Mouse (Mus musculus) liver, embryonic 12.5 days (tissue): ENCODE results near the gene Sp2. TPM values are rescaled to one million over a fixed set of nuclear protein-coding genes. Genes with fewer than 3 reads are reported as not detected.

Experiments used
- ATAC-seq: fragments of 200-750 bp; cut with Nextera tagmentation; 2 replicates; pipeline ENCODE4 v1.8.0; 2017; ENCODE audit warnings: moderate number of reproducible peaks, mild to moderate bottlenecking, moderate library complexity
- H3K27ac ChIP-seq: fragments of 300-500 bp; sonication (generic); 2 replicates; pipeline ENCODE4 v1.5.1; 2016; ENCODE audit warnings: mild to moderate bottlenecking
- H3K27me3 ChIP-seq: fragments of 300-500 bp; sonication (generic); replicated peaks from 2 replicates; pipeline ENCODE4 v1.6.1; 2016; ENCODE audit warnings: mild to moderate bottlenecking, moderate library complexity
- H3K36me3 ChIP-seq: fragments of 300-500 bp; sonication (generic); 2 replicates; pipeline ENCODE4 v1.6.1; 2016; ENCODE audit warnings: mild to moderate bottlenecking, moderate library complexity
- H3K4me1 ChIP-seq: fragments of 300-500 bp; sonication (generic); 2 replicates; pipeline ENCODE4 v1.6.1; 2016
- H3K4me2 ChIP-seq: fragments of 300-500 bp; sonication (generic); 2 replicates; pipeline ENCODE4 v1.6.1; 2016; ENCODE audit warnings: mild to moderate bottlenecking, moderate library complexity
- H3K4me3 ChIP-seq: fragments of 300-500 bp; sonication (generic); 2 replicates; pipeline ENCODE4 v1.5.1; 2016; ENCODE audit warnings: mild to moderate bottlenecking, moderate library complexity
- H3K9ac ChIP-seq: fragments of 300-500 bp; sonication (generic); 2 replicates; pipeline ENCODE4 v1.6.1; 2016; ENCODE audit warnings: mild to moderate bottlenecking, moderate library complexity
- H3K9me3 ChIP-seq: fragments of 300-500 bp; sonication (generic); replicated peaks from 2 replicates; pipeline ENCODE4 v1.6.1; 2016; ENCODE audit warnings: mild to moderate bottlenecking, moderate library complexity
- WGBS: fragments of 180-500 bp; shearing (Covaris S2); methylation state at CpG from one replicate; pipeline ENCODE4 v1.1.7; 2016; ENCODE audit not compliant: insufficient replicate concordance; 5-methylcytosine and 5-hydroxymethylcytosine counted together
- polyA plus RNA-seq: library from polyadenylated mRNA; unstranded; fragments of >200 nt; fragmentation: Nextera tagmentation; extraction: Ambion mirVana; gene quantifications from 2 replicates; pipeline ENCODE4 v1.2.1, GENCODE M21; 2016

The Sp2 gene
- polyA plus RNA-seq, 1 experiment from 2014 or later: 15.5 TPM

DNA sequence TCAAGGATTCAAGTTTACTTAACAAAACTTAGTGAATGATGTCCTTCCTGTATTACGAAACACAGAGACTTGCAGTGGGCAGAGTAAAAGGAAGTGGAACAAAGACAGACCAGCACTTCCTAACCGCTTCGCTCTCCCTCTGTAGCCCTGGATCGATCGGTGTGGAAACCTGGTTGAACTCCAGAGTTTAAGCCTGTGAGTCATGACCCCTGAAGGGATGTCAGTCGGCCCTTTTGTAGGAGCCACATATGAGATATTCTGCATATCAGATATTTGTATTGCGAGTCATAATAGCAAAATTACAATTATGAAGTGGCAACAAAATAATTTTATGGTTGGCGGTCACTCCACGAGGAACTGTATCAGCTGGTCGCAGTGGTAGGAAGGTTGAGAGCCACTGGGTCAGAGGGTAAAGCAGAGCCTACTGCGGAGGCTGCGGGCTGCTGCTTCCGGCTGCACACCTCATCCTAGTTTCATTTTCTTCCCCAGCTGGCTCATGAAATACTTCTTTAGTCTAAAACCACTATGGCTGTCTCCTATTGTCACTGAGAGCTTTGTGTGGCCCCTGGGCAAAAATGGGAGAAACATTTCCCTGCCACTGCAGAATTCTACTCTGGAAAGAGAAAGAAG is 15.7 kb downstream of the Sp2 start:
- 28% methylated on average over 13 of the region's 13 CpGs for WGBS
- peak overlapping the region; percentile 87 for H3K27ac ChIP-seq
- H3K9ac ChIP-seq: peak overlapping the region; percentile 66
- H3K36me3 ChIP-seq: peaks cover 47% of the 10 kb centered on the region
- H3K27me3 ChIP-seq: no peaks in the 10 kb centered on the region
- H3K9me3 ChIP-seq: no peaks in the 10 kb centered on the region
- no peak for ATAC-seq
- H3K4me2 ChIP-seq: peak overlapping the region; percentile 66
- peak overlapping the region; percentile 41 for H3K4me3 ChIP-seq
- peaks cover 89% of the 10 kb centered on the region for H3K4me1 ChIP-seq

DNA sequence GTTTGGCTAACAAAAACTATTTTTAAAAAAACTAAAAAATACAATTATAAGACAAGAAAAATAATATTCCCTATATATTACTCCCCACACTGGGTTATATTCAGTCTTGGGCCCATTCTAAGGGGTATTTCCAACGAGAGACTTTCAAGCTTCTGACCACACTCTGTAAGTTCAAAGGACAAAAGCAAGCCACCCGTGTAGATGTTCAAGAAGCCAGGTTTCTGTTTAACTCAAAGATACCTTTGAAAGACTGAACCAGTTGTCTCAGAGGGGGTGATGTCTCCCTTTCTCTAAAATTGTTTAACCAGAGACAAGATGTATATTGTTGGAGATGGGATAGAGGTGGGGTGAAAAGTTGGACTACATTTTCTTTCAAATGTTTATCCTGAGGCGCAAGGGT is 16.6 kb downstream of the Sp2 start:
- 65% methylated on average over 3 of the region's 3 CpGs for WGBS
- H3K27ac ChIP-seq: peak overlapping the region; percentile 87
- peaks cover 89% of the 10 kb centered on the region for H3K4me1 ChIP-seq
- no peak overlapping the region for H3K9ac ChIP-seq
- no peak for ATAC-seq
- peaks cover 55% of the 10 kb centered on the region for H3K36me3 ChIP-seq
- 0 out of 2 replicates have a peak overlapping the region, but pooled peaks have one; percentile 66 for H3K4me2 ChIP-seq
- no peaks in the 10 kb centered on the region for H3K9me3 ChIP-seq
- H3K4me3 ChIP-seq: no peak overlapping the region
- H3K27me3 ChIP-seq: no peaks in the 10 kb centered on the region

DNA sequence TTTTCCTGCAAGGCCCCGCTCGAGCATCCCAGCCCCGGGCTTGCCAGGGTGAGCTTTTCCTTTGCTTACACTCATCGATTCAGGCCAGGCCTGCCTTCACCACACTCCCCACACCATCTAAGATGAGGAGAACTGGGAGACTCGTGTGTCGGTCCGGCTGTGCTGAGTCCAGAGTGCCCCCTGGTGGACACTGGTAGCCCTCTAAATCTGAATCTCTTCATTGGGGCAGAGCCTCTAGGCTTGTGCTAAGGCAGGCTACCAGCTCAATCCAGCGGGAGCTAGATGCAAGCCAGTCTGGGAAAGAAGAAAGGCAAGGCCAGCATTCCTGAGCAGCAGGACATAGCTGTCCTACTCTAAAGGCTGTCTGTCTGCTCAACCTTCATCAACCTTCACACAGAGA is 19.2 kb downstream of the Sp2 start:
- Histone ChIP-seq H3K4me3 (no peak overlapping the region), H3K9me3 (no peaks in the 10 kb centered on the region), H3K27ac (peak overlapping the region; percentile 78), H3K9ac (no peak overlapping the region), H3K4me1 (peaks cover 87% of the 10 kb centered on the region), H3K4me2 (no peak overlapping the region), H3K36me3 (peaks cover 81% of the 10 kb centered on the region), H3K27me3 (no peaks in the 10 kb centered on the region)
- peak; percentile 63 for ATAC-seq
- 30% methylated on average over 8 of the region's 8 CpGs for WGBS

DNA sequence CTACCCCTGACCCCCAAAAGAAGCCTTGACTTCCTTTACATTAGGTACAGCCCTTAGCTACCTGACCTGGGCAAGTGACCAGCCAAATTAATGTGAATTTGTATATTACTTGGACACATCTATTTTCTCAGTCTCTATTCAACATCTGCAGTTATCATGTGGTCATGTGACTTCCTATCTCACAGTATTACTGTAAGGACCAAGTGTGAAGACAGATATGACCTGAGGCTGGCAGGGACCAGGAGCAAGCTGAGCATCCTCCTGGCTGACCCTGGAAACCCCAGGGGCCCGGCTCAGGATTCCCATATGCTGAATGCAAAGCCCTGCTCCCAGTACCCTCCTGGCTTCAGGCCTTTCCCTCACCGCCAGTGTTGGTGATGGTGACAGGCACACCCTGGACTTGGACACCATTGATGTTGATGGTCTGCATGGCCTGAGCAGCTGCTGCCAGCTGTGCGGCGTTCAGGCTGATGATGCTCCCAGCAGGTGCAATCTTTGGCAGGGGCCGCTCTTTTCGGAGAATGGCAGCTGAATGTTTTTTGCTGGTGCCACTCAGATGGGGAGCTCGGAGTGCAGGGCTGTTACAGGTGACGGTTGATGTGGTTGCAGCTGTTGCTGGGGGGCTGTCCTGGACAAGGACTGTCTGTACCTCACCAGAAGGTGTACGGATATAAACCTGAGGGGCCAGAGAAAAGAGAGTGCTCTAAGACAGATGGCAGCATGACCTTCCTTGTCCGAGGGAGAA is 25.5 kb downstream of the Sp2 start:
- peak overlapping the region; percentile 57 for H3K4me2 ChIP-seq
- H3K36me3 ChIP-seq: peaks cover 99% of the 10 kb centered on the region
- WGBS: 89% methylated on average over 10 of the region's 10 CpGs
- no peaks in the 10 kb centered on the region for H3K27me3 ChIP-seq
- no peak overlapping the region for H3K4me3 ChIP-seq
- peak overlapping the region; percentile 92 for H3K27ac ChIP-seq
- no peaks in the 10 kb centered on the region for H3K9me3 ChIP-seq
- ATAC-seq: 0 out of 2 replicates have a peak, but pooled peaks have one; percentile 24
- peaks cover 92% of the 10 kb centered on the region for H3K4me1 ChIP-seq
- H3K9ac ChIP-seq: peak overlapping the region; percentile 63

- Histone ChIP-seq H3K4me2 (peak overlapping the region; percentile 57), H3K4me1 (peaks cover 92% of the 10 kb centered on the region), H3K27ac (peak overlapping the region; percentile 92), H3K27me3 (no peaks in the 10 kb centered on the region), H3K4me3 (peak overlapping the region; percentile 27), H3K9me3 (no peaks in the 10 kb centered on the region), H3K36me3 (peaks cover 99% of the 10 kb centered on the region), H3K9ac (peak overlapping the region; percentile 63)
- 39% methylated on average over 20 of the region's 20 CpGs for WGBS
- peak; percentile 88 for ATAC-seq
Measured at GRCm38 (mm10) chr11:96956009-96956724, 26.6 kb downstream of the Sp2 start.

GRCm38 (mm10) chr11:96955094-96955493 is 27.7 kb downstream of the Sp2 start:
- Histone ChIP-seq H3K9me3 (0 out of 2 replicates have a peak, but pooled peaks cover 3% of the 10 kb centered on the region), H3K27me3 (no peaks in the 10 kb centered on the region), H3K4me1 (peaks cover 92% of the 10 kb centered on the region), H3K9ac (peak overlapping the region; percentile 63), H3K27ac (peak overlapping the region; percentile 92), H3K36me3 (peaks cover 99% of the 10 kb centered on the region), H3K4me2 (peak overlapping the region; percentile 57), H3K4me3 (no peak overlapping the region)
- ATAC-seq: no peak
- WGBS: 77% methylated on average over 4 of the region's 4 CpGs

DNA sequence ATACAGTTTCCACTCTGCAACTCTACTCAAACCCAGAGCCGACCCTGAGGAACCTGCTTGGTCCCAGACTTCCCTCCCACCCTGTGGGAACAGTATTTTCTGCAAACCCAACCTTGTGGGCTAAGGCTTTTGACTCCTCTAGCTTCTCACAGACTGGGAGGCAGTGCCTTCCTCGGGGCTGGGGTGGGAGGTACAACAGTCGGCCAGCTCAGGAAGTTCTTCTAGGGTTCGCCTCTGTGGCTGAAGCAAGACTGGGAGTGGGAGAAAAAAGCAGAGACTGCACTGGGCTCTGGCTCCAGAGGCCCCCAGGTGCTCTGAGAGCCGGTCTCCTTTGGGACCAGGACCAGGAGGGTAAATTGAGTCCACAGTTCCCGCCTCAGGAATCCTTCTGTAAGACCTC is 29.9 kb downstream of the Sp2 start:
- Histone ChIP-seq H3K36me3 (peaks cover 98% of the 10 kb centered on the region), H3K9me3 (0 out of 2 replicates have a peak, but pooled peaks cover 3% of the 10 kb centered on the region), H3K4me1 (peaks cover 96% of the 10 kb centered on the region), H3K27ac (peak overlapping the region; percentile 74), H3K4me3 (no peak overlapping the region), H3K4me2 (no peak overlapping the region), H3K27me3 (no peaks in the 10 kb centered on the region), H3K9ac (peak overlapping the region; percentile 10; the same call in 1 of the 2 replicates)
- no peak for ATAC-seq
- 74% methylated on average over 6 of the region's 6 CpGs for WGBS

DNA sequence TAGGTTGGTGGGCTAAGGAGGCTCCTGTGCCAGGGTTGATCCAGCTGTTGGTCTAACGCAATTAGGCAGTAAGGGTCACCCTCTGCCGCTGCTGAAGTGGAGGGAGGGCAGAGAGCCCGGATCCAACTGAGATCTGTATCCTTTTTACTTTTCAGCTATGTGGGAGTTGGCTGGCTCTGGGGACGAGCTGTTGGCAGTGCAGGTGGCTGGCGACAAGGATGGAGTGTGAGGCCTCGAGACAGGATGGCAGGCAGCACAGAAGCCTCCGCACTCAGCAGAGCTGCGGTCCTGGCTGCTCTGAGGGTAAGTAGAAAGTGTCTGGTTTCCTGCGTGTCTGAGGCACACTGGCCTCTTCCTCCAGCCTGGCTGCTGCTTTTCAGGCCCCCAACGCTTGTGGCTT is 30.3 kb downstream of the Sp2 start:
- H3K36me3 ChIP-seq: peaks cover 93% of the 10 kb centered on the region
- peak overlapping the region; percentile 10; the same call in 1 of the 2 replicates for H3K9ac ChIP-seq
- ATAC-seq: no peak
- 78% methylated on average over 10 of the region's 10 CpGs for WGBS
- H3K4me2 ChIP-seq: no peak overlapping the region
- no peak overlapping the region for H3K4me3 ChIP-seq
- H3K27me3 ChIP-seq: no peaks in the 10 kb centered on the region
- peaks cover 96% of the 10 kb centered on the region for H3K4me1 ChIP-seq
- H3K27ac ChIP-seq: peak overlapping the region; percentile 74
- 0 out of 2 replicates have a peak, but pooled peaks cover 3% of the 10 kb centered on the region for H3K9me3 ChIP-seq

DNA sequence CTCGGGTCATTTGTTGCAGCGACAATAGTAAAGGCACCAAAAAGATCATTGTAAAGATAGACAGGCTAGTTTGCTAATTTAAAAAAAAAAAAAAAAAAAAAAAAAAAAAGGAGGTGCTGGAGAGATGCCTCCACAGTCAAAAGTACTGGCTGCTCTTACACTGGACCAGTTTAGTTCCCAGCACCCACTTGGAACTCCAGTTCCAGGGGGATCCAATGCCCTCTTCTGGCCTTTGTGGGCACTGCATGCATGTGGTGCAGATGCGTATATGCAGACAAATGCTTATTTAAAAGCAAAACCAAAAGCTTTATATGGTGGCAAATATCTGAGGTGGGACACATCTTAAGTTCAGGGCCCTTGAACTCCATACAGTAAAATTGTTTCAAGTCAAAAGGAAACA is 32.0 kb downstream of the Sp2 start:
- Histone ChIP-seq H3K36me3 (peaks cover 89% of the 10 kb centered on the region), H3K27ac (peak overlapping the region; percentile 98), H3K4me2 (no peak overlapping the region), H3K9ac (no peak overlapping the region; the same call in 1 of the 2 replicates), H3K4me1 (peaks cover 95% of the 10 kb centered on the region), H3K27me3 (no peaks in the 10 kb centered on the region), H3K4me3 (no peak overlapping the region), H3K9me3 (0 out of 2 replicates have a peak, but pooled peaks cover 3% of the 10 kb centered on the region)
- 93% methylated on average over 3 of the region's 3 CpGs for WGBS
- ATAC-seq: no peak

DNA sequence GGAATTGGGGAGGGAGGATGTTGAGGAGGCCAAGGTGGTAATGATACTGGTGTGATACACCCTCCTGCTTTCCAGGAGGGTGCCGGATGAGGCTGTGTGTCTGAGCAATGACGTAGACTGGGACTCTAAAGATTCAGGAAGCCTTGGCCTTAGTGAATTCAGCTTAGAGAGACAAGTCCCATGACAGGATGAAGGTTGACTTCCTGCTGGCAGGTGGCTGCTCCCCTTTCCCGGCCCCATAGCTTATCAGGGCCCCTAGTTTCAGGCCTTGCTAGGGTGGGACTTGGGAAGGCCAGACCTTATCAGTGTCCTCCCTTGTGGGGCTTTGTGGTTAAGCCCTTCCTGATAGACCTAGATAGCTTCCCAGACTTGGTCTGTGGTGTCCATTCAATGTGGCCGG is 34.9 kb downstream of the Sp2 start:
- WGBS: 16% methylated on average over 4 of the region's 4 CpGs
- Histone ChIP-seq H3K9me3 (0 out of 2 replicates have a peak, but pooled peaks cover 3% of the 10 kb centered on the region), H3K27me3 (no peaks in the 10 kb centered on the region), H3K9ac (peak overlapping the region; percentile 90), H3K4me1 (peaks cover 86% of the 10 kb centered on the region), H3K36me3 (peaks cover 68% of the 10 kb centered on the region), H3K27ac (peak overlapping the region; percentile 98), H3K4me3 (peak overlapping the region; percentile 76), H3K4me2 (peak overlapping the region; percentile 96)
- ATAC-seq: peak; percentile 78

DNA sequence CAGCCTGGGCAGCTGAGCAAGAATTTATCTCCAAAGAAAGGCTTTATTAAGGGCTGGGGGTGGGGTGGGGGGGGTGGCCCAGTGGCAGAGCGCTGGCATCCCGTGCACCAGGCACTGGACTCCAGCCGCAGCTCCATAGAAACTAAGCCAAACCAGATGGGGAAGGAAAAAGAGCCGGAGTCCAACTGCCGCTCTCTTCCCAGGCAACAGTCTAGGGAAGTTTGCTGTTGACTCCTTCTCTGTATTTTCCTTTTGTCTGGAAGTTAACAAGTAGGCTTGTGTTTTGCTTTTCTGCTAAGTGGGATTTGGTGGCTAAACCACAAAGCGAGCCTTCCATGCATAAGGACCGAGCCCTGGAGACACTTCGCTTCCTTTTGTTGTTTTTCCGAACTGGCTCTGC is 36.3 kb downstream of the Sp2 start:
- Histone ChIP-seq H3K9me3 (0 out of 2 replicates have a peak, but pooled peaks cover 3% of the 10 kb centered on the region), H3K36me3 (peaks cover 66% of the 10 kb centered on the region), H3K27me3 (no peaks in the 10 kb centered on the region), H3K4me2 (peak overlapping the region; percentile 96), H3K9ac (peak overlapping the region; percentile 90), H3K4me1 (peaks cover 75% of the 10 kb centered on the region), H3K27ac (peak overlapping the region; percentile 98), H3K4me3 (peak overlapping the region; percentile 76)
- no peak for ATAC-seq
- WGBS: 45% methylated on average over 9 of the region's 9 CpGs
